Mouse (Mus musculus) spleen, postnatal 14 days (tissue): ENCODE measurements at regions not wholly inside any gene's neighbourhood (a gene's known extent, or its start where the extent isn't known, plus 50 kb on each side); places are given as distances from the start of the nearest gene placed in this dataset.

ENCODE experiments used
- DNase-seq, 2 experiments: peaks; one replicate each; pipeline ENCODE4 v3.0.0; 2021 to 2022; ENCODE audit warnings: low spot score in 2 of 2

GRCm38 (mm10) chr5:33512253-33512884 lies 78.6 kb upstream of the Nkx1-1 start:
- DNase-seq = no peak

GRCm38 (mm10) chr5:33511529-33512252 lies 77.9 kb upstream of the Nkx1-1 start:
- no peak for DNase-seq

- no peak for DNase-seq
Measured at GRCm38 (mm10) chr5:33505786-33506185, 72.0 kb upstream of the Nkx1-1 start.

- DNase-seq = no peak
Measured at GRCm38 (mm10) chr5:33501735-33502495, 68.1 kb upstream of the Nkx1-1 start.

- no peak for DNase-seq
Measured at GRCm38 (mm10) chr5:33501211-33501610, 67.4 kb upstream of the Nkx1-1 start.

- peak; percentile 34 to 66 for DNase-seq
Measured at GRCm38 (mm10) chr5:33495900-33496529, 62.2 kb upstream of the Nkx1-1 start.

GRCm38 (mm10) chr5:33495276-33495675 lies 61.5 kb upstream of the Nkx1-1 start:
- no peak for DNase-seq

GRCm38 (mm10) chr5:33492604-33493315 lies 59.0 kb upstream of the Nkx1-1 start:
- DNase-seq = no peak

- DNase-seq = no peak
Measured at GRCm38 (mm10) chr5:33489286-33489685, 55.5 kb upstream of the Nkx1-1 start.

- no peak for DNase-seq
Measured at GRCm38 (mm10) chr5:33488152-33488561, 54.4 kb upstream of the Nkx1-1 start.

- DNase-seq = no peak
Measured at GRCm38 (mm10) chr5:33485765-33486164, 52.0 kb upstream of the Nkx1-1 start.
